Mouse (Mus musculus) erythroid progenitor cell, adult 5-6 weeks (primary cell): Measurements from ENCODE around the gene Zmynd8. TPM values are rescaled to one million over a fixed set of nuclear protein-coding genes. Genes with fewer than 3 reads are reported as not detected.

Experiments
- ATAC-seq: replicated peaks from 2 replicates; pipeline ENCODE4 v1.8.0; 2016; ENCODE audit warnings: moderate number of reproducible peaks, mild to moderate bottlenecking, moderate TSS enrichment, inconsistent platforms; ENCODE audit not compliant: poor library complexity, low FRiP score, severe bottlenecking
- total RNA-seq, 2 experiments: library from RNA; stranded (forward) in 1 of 2; stranded (reverse) in 1 of 2; fragments of 150-400 nt in 1 of 2; fragments of 186-747, 209-891 nt in 1 of 2; gene quantifications; 2 replicates each; pipeline versions ENCODE4 v1.2.3 to v1.2.4; 2015 to 2017; ENCODE audit warnings: low replicate concordance in 2 of 2

Zmynd8 gene
- total RNA-seq, 2 experiments from 2014 or later: 55.3 to 59.5 TPM

DNA sequence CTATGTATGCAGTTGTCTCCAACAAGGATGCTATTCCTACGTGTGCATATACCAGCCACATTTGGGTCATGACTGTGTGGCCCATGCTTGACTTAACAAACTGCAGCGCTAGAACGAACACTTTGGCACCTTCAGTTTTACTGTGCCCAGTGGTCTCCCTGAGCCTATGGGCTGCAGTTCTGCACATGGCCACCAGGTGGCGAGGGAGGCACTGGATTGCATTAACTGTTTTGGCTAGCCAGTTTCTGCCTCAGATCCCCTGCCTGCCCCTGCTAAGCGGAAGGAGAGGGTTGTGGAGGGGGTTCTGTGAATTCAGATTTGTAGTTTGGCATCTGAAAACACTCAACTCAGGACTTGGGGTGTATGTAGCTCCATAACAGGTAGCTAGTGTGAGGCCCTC, 116.5 kb downstream of the Zmynd8 start:
- ATAC-seq: peak; percentile 64

DNA sequence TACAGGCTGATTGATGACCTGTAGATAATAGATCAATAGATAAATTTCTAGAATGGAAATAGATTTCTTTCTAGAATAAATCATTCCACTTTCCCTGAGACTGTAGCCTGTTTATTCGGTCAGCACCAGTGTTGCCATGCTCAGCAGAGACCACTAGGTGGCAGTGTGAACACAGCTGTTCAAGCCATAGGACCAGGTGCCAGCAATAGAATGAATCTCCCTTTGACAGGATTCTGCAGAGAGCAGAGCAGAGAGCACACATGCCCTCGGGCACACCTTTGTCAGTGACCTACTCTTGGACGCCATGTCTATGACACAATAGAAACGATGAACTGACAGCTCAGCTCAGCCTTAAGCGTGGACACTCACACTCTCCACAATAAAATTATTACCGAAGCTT, 119.9 kb downstream of the Zmynd8 start:
- ATAC-seq: peak; percentile 75

DNA sequence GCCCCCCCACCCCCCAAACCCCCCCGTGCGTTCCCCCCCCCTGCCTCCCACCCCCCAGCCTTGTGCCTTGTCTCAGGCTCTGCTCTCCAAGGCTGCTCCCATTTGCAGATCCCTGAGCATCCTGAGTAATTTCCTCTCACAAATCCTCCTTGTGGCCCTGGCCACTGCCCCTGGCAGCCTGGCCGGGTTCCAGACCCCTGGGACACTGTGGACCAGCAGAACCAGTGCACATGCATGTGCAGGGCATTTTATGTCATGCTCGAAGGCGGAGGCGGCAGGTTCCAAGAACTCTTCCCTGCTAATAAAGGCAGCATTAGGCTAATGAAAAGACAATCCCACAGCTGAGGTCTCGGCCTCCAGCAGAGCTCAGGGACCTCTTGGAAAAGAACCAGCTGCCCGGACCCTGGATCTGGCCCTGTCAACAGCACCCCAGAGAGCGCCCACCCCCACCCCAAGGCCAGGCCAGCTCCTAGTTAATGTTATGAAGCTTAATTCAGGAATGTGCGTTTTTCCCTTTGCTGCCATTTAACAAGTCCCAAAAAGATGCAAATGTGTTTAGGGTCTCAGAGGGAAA, 129.4 kb downstream of the Zmynd8 start:
- ATAC-seq: no peak

DNA sequence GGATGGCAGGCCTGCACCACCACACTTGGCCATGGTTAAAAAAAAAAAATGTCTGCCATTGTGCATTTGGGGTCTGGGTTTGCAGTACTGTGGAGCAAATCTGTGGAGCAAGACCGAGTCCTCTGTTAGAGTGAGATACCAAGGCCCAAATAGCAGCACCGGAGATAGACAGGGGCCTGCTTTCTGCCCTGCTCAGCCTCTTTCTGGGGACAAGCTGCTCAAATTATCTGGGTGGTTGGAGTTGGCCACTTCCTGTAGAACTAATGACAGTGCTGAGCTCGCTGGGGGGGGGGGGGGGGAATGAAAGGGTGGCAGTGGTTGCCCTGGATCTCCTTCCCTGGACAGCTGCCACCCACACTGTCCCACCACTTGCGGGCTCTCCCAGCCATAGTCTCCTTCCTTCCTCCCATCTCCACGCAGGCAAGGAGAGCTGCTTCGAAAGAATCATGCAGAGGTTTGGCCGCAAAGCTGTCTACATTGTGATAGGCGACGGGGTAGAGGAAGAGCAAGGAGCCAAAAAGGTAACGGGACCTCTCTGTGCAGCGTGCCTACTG, 129.9 kb downstream of the Zmynd8 start:
- ATAC-seq: no peak

DNA sequence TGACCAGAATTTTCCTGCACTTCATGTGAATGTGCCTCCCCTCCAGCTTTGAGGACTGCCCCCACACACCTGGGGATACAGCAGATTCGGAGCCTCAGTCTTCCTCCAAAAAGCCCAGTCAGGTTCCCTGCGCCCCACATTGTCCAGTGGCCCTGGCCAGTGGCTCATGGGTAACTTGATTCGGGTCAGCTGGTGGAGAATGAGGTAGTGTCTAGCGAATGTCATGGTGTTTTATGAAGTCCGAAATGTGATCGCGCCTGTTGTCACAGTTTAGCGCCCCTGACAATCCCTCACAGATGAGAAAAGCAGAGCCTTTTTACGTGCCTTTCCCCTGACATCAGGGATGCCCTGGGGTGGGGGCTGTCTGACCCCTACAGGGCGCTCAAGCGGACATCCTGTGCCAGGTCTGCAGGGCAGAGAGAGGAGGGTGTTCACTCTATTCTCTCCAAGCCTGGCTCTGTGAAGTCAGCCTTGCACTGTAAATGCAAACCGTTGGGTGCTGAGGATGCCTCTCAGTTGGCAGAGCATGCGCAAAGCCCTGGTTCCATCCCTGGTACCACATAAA, 139.3 kb downstream of the Zmynd8 start:
- ATAC-seq: no peak

DNA sequence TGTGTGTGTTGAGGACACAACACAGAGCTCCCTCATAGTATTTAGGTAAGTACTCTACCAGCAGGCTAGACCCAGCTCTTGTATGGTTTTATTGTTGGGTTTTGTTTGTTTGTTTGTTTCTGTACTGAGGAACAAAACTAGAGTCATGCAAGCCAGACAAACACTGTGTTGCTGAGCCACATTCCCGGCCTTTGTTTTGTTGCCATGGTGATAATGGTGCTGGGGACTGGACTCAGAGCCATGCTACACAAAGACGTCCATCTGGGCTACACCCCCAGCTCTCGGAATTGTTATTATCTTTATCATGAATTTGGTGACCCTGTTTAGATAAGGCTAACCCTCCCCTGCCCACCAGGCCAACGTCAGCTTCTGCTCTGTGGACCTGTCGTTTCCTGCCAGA, 140.3 kb downstream of the Zmynd8 start:
- no peak for ATAC-seq

DNA sequence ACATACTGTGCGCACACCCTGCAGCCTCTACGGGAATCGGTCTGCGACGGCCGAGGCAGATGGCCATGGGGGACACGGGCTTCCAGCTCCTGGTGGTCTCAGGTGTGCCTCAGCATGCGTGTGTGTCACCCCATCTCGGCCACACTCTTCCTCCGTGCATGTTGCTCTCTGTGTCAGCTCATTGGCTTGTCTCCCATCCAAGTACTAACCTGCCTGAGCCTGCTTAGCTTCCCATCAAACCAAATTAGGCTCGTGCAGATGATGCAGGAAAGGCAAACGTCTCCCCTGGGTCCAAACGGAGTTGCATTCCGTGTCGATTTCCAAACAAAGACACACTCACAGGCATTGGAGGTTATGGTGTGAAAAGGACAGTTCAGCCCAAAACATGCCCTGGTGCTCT, 141.0 kb downstream of the Zmynd8 start:
- ATAC-seq: no peak

DNA sequence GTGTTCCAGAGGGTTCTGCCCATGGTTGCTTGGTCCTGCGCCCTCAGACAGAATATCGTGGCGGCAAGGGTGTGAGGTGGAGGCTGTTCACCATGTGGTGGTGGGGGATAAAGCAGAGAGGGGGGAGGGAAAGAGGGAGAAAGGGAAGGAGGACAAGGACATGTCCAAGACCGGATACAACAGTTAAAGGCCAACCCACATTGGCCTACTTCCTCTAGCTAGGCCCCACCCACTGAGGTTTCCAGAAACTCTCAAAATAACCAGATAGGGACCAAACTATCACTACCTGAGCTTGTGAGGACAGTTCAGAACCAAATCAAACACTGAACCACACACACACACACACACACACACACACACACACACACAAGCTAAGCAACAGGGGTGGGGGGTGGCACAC, 146.1 kb downstream of the Zmynd8 start:
- ATAC-seq: no peak

DNA sequence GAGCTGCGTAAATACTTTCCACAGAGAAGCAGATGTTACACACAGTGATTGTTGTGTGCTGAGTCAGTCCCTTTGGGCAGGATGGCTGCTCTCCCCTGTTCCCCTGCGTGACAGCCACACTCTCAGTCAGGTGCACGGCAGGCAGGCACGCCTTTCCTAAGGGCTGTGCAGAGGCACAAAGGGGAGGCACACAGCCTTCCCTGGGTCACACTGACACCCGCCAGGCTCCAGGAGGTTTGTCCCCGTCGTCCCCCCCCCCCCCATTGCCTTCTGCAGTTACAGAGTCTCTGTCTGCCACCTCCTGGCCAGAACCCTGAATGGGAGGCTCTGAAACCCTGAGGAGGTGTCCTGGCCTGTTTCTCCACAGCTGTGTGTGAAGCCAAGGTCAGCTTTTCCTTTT, 147.7 kb downstream of the Zmynd8 start:
- no peak for ATAC-seq

DNA sequence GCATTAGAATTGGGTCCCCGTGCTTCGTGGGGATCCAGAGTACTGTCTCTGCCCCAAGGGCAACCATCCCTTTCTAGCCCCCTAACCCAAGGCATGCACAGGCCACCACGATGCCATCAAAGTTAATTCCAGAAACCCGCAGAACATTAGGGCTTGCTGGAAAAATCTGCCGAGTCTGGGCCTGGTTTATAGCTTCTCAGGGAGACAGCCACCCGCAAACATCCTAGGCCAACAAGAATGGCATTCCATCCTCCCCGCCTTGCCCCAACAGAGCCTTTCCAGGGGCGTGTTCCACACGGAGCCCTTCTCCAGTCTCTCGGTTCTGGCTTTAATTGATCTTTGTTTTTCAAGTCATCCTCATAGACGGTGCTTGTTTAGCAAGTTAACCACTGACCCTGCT, 150.4 kb downstream of the Zmynd8 start:
- no peak for ATAC-seq

DNA sequence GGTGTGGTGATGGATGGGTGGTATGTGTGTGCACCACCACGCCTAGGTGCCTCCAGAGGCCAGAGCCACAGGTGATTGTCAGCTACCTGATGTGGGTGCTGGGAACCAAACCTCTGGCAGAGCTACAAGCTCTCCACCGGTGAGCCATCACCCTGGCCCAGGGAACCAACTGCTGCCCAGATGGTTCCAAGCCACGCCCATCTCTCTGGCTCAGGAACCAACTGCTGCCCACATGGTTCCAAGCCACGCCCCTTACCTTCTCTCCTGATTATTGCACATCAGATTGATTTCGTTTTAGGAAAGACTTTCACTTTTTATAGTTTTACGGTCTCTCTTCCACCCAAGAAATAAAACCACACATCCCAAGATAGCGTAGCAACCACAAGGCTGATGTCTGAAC, 150.8 kb downstream of the Zmynd8 start:
- no peak for ATAC-seq

DNA sequence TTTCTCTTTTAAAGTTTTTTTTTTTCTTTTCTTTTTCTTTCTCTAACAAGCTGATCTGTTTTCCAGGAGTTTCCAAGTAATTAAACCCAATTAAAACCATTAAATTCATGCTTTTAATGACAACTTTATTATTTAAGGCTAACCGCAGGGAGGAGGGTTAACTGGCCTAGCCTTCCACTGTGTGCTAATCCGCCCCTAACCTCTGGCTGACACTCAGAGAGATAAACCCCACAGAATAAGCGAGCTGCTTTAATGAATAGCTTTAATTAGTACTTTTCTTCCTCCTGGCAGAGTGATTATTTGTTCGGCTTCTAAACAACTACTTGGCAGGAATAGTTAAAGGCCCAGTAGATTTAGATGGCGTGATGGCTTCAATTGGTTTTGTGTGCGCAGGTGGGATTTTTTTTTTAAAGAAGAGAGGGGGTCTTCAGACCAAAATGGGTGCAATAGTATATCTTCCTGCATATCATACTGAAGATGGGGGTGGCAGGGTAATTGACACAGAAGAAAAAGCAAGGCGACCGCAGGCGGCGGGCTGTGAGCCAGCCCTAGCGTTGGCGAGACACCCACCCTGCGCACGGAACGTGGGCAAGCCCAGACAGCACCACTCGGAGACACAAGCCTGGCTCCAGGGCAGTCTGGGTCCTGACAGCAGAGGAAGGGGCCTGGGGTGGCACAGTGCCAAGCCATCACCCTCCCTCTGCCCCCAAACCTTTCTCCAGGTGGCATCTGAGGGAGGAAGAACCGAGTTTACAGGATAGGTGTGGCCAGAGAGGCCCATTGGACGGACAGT, 153.3 kb downstream of the Zmynd8 start:
- ATAC-seq: no peak

DNA sequence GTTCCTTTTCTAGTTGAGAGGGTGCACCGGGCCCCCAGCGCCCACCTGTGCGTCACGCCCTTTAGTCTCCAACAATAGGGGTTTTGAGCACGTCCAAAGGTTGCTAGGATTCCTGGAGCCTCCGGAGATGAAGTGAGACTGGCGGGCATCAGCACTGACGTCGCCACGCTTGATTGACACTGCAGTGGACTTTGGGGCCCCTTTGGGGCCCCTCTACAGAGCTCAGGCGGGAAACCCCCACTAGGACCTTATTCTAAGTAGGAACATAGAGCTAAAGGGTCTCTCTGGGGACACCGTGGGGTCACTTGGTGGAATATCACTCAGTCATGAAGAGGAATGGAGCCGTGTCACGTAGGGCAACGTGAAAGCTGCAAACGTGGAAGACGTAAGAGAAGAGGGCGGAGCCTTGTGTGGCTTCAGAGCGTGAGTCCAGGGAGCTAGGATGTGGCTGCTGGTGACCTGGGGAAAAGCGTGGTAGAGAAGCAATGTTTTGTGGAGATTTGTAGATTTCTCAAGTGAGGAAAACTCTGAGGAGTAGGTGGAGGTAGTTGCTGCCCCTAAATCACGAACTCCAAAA, 156.5 kb downstream of the Zmynd8 start:
- ATAC-seq: no peak

DNA sequence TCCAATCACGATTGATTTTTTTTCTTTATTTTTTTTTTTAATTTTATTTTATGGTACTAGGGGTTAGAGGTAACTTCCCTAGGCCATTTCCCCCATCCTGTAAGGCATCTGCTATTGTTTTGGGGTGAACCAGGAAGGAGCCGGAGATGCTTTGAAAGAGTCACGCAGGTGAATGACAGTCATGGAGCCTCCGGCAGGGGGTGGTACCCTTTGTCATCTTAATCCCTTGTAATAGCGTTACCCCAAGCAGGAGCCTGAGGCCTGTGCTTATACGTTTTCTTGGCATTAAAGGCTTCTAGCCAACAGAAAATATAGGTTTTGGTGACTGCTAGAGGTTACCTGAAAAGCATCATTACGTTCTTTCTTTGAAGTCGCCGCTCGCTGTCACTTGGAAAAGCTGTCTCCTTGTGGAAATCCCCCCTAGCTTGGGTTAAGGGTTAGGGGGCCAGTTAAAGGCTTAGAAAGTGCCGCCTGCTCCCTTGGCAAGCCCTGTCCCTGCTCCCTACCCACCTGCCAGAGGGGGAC, 157.2 kb downstream of the Zmynd8 start:
- no peak for ATAC-seq

DNA sequence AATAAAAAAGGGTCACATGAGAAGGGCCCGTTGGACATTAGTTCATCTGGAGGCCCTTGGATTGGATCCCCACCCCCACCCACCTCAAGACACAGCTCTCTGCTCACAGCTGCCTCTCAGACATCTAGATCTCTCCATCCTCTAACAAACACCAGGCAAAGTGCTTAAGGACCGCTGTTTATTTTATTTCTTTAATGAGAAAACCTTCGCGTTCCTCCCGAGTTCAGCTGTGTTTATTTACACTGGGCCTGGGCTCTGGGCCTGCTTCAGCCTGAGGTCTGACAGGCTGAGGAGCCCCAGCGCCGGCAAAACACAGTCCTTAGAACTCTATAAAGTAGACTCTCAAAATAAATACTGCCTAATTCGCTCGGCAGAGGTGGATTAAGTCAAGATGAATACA, 157.8 kb downstream of the Zmynd8 start:
- ATAC-seq: no peak

DNA sequence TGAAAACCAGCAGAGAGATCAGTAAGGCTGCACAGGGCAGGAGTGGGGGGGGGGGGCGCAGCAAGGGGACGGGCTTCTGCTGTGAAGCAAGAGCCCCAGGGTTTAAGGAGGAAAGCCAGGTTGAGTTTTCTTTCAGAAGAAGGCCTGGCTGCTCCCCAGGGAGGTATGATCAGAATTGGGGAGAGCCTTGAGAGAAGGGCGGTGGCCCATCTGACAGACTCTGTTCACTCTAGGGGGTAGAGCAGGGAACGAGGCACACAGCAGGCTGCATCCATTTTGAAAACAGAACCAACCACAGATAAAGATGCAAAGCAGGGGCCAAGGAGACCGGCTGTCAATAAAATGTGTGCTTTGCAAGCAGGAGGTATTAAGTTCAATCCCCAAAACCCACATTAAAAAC, 158.4 kb downstream of the Zmynd8 start:
- no peak for ATAC-seq

DNA sequence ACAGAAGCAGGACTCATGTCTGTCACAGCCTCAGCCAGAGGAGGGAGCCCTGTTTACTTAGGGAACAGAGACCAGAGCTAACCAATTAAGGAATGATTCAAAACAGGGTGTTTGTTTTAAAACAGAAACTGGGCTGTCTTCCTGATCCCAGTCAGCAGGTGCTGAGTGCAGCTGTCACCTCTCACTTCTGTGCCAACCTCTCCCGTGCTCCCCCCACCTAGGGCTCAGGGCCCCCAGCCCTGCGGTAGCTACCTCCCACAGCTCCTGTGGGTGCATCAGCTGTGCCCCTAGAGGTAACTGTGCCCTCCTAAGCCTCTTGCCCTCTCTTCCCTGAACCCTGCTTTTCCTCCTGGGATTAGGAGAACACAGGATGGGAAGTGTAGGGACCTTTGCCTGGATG, 162.5 kb downstream of the Zmynd8 start:
- no peak for ATAC-seq
